Mouse (Mus musculus) olfactory bulb, adult 2 months (tissue): Measurements from ENCODE around the gene Olfr625-ps1. TPM values are rescaled to one million over a fixed set of nuclear protein-coding genes. Genes with fewer than 3 reads are reported as not detected.
"Not testable (repeated sequence)": the region's sequence is repeated elsewhere in the genome, so short reads cannot be mapped to it uniquely, and the experiment has no call there.

Experiments used
- H3K27ac ChIP-seq: fragments of 200-500 bp; 2 replicates; pipeline ENCODE4 v1.5.1; 2012; ENCODE audit warnings: low read depth, low read length; ENCODE audit not compliant: insufficient read depth
- H3K4me1 ChIP-seq: fragments of 200-500 bp; 2 replicates; pipeline ENCODE4 v1.6.1; 2012; ENCODE audit warnings: low read length; ENCODE audit not compliant: control insufficient read depth, insufficient read depth
- H3K4me3 ChIP-seq: fragments of 200-500 bp; 2 replicates; pipeline ENCODE4 v1.5.1; 2012; ENCODE audit warnings: mild to moderate bottlenecking, low read depth, low read length, moderate library complexity; ENCODE audit not compliant: insufficient read depth
- CTCF ChIP-seq: fragments of 200-500 bp; IDR thresholded peaks from 2 replicates; pipeline ENCODE4 v1.5.1; 2012; ENCODE audit warnings: low read depth, mild to moderate bottlenecking, low read length, moderate library complexity; ENCODE audit not compliant: insufficient read depth
- POLR2A ChIP-seq: fragments of 200-500 bp; IDR thresholded peaks from 2 replicates; pipeline ENCODE4 v1.6.1; 2012; ENCODE audit warnings: mild to moderate bottlenecking, low read depth, low read length, moderate library complexity; ENCODE audit not compliant: insufficient read depth
- WGBS: fragments of 180-500 bp; shearing (Covaris S2); methylation state at CpG from one replicate; pipeline ENCODE4 v1.1.7; 2018; 5-methylcytosine and 5-hydroxymethylcytosine counted together
- polyA plus RNA-seq: library from polyadenylated mRNA; stranded (reverse); fragments of >200 nt; gene quantifications from 2 replicates; pipeline ENCODE4 v1.2.4, GENCODE M21; 2012; ENCODE audit warnings: low replicate concordance; ENCODE audit not compliant: missing spikeins, insufficient read depth, insufficient read length

The Olfr625-ps1 gene
- polyA plus RNA-seq = not detected in 2 replicates

DNA sequence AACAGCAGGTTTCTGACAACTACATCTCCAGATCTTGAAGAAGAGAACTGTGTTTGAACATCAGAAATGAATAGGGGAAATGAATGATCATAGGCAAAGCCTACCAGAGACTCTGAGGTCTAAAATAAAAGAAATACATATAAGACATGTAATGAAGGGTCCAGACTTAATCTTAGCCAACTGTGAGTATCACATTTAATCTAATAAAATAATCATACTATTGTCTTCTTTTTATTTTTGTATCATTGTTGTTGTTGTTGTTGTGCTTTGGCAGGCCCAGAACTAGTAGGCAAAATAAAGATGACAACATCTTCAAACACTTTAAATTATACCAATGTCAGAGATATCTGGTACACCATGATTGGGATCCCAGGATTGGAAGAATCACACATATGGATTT is at the start of gene Olfr625-ps1:
Gene Olfr625-ps1, plus strand, starts transcription at position 301 of the 400 bp plus-strand sequence.
- no peak within 1 kb of the TSS for H3K4me3 ChIP-seq
- no peak within 1 kb of the TSS for H3K27ac ChIP-seq
- no peak for TF ChIP-seq POLR2A
- no peak for TF ChIP-seq CTCF
- H3K4me1 ChIP-seq = no peaks in the 10 kb centered on the region

DNA sequence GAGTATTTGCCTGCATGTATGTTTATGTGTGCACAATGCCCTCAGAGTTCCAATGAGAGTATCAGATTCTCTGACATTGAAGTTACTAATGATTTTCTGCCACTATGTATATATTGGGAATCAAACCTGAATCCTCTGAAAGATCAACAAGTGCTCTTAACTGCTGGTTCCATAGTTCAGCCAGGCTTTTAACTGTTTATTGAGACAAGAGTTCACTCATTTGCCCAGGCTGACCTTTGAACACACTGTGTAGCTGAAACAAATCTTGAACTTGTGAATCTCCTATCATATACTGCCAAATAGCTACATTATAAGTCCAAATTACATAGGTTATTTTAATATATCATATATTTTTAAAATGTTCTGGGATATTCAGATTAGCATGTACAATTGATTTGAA is 45.7 kb upstream of the Olfr625-ps1 start:
- Histone ChIP-seq H3K4me1 (no peaks in the 10 kb centered on the region), H3K27ac (no peak overlapping the region), H3K4me3 (no peak overlapping the region)
- no peak for TF ChIP-seq POLR2A

DNA sequence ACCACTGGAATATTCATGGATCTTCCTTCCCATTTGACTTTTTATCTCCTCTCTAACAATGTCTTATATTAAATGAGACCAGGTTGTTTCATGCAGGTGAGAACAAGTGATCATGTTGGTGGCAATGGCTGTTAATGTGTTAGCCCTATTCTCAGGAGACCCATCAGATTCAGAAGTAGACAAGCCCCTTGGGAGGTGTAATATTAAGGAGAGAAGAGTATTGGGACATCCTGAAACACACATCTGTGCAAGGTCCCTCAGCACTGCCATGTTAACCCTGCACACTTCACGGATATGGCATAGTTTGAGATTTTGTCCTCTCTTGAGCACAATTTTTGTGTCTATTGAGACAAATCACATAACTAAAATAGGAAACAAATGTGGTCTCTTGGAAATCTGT is 39.9 kb upstream of the Olfr625-ps1 start, which contains the start of gene Olfr622:
Gene Olfr622, minus strand, starts transcription at position 101 of the 400 bp plus-strand sequence.
- 78% methylated on average over 1 of the region's 1 CpGs for WGBS

DNA sequence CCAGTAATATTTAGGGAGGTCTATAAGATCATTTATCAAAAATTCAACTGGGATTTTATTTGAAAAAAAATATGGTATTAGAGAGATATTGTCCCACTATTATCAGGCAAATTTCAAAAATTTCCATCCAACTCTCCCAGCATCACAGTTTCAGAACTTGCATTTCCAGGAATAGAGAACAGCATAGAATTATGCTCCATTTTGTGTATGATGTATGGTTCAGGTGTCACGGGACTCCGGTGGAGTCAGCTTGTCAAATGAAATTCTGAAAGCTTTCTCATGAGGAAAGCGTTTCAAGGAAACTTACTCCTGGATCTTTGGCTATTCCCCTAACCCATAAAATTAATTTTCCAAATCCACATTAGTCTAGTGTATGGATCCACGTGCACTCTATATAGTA is 38.5 kb upstream of the Olfr625-ps1 start:
- H3K27ac ChIP-seq = no peak overlapping the region
- TF ChIP-seq CTCF = no peak
- no peak for TF ChIP-seq POLR2A
- no peaks in the 10 kb centered on the region for H3K4me1 ChIP-seq
- H3K4me3 ChIP-seq = no peak overlapping the region
- 89% methylated on average over 4 of the region's 4 CpGs for WGBS

More for the DNA sequence above, 39.9 kb upstream of the Olfr625-ps1 start, which contains the start of gene Olfr622:
- H3K4me1 ChIP-seq = no peaks in the 10 kb centered on the region
- no peak within 1 kb of the TSS for H3K27ac ChIP-seq
- TF ChIP-seq POLR2A (no peak), CTCF (no peak)
- H3K4me3 ChIP-seq = no peak within 1 kb of the TSS

DNA sequence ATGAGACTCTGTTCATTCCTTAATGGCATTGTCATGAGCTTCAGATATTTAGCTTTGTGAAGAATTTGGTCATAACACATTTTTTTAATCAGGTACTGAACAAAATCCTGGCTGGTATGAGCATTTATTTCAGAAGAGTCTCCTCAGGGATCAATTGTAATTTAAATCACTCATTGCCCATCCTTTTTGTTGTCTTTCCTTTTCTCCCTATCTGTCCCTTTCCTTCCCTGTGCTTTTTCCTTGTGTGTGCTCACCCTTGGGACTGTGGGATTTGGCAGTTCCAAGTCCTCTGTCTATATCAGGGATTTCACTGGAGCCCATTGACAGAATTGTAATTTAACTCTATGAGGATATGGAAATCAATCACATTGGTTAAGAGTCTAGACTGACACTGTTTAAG is 18.9 kb upstream of the Olfr625-ps1 start, which contains the start of gene Olfr623:
Gene Olfr623, minus strand, starts transcription at position 101 of the 400 bp plus-strand sequence.
- H3K27ac ChIP-seq = no peak within 1 kb of the TSS
- TF ChIP-seq CTCF (no peak), POLR2A (no peak)

DNA sequence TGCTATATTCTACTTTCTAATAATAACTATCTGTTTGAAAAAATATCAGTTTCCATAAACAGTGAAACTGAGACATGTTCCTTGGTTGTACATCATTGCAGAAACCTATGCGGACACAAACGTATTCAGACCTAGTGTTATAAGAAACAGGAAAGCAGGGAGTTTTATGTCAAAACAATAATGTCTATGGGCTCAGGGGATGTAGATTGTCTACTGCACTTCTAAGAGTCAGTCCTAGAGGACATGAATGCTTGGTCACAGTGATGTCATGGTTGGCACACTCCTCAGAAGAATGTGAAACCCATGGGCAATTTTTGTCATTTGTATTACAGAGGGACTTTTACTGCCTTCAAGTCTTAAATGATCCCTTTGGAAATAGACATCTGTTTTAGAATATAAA is 11.4 kb upstream of the Olfr625-ps1 start, which contains the start of gene Olfr624:
Gene Olfr624, minus strand, starts transcription at position 101 of the 400 bp plus-strand sequence.
- WGBS = 94% methylated on average over 2 of the region's 2 CpGs
- Histone ChIP-seq H3K4me1 (no peaks in the 10 kb centered on the region), H3K27ac (no peak within 1 kb of the TSS), H3K4me3 (no peak within 1 kb of the TSS)
- TF ChIP-seq POLR2A = no peak
- no peak for TF ChIP-seq CTCF

More for the DNA sequence above, 18.9 kb upstream of the Olfr625-ps1 start, which contains the start of gene Olfr623:
- Histone ChIP-seq H3K4me3 (no peak within 1 kb of the TSS), H3K4me1 (no peaks in the 10 kb centered on the region)

DNA sequence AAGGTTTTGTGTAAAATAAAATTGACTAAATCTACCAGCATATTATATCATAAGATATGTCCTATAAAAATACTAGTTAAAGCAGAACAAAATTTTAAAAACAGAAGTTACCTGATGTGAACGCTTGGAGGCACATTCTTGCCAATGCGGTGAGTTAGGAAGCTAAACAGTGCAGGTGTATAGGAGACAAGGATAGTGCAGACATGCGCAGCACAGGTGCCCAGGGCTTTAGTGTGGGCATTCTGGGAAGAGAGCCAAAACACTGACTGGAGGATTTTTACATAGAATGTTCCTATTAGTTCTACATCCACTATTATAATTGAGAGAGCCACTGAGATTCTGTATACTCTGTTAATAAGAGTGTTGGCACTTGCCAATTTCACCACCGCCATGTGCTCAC is 16.9 kb downstream of the Olfr625-ps1 start:
- H3K27ac ChIP-seq = no peak overlapping the region

DNA sequence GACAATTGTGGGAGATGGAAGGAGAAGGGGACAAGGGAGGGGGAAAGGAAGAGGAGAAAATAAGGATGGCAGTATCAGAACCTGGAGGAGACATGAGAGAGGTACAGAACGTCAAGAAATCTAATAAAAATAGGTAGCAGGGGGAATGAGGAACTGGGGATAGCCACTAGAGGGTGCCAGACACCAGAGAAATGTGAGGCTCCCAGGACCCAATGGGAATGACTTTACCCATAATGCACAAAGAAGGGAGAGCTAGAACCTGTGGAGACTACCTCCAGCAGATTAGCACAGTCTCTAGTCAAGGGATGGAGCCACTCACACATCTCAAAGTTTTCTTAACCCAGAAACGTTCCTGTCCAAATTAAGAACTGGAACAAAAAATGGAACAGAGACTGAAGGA is 29.5 kb downstream of the Olfr625-ps1 start:
- Histone ChIP-seq H3K27ac (no peak overlapping the region), H3K4me1 (no peaks in the 10 kb centered on the region), H3K4me3 (no peak overlapping the region)
- TF ChIP-seq CTCF = no peak
- 37% methylated on average over 2 of the region's 2 CpGs for WGBS

More for the DNA sequence above, 16.9 kb downstream of the Olfr625-ps1 start:
- Histone ChIP-seq H3K4me3 (no peak overlapping the region), H3K4me1 (no peaks in the 10 kb centered on the region)
- 90% methylated on average over 4 of the region's 4 CpGs for WGBS
- no peak for TF ChIP-seq CTCF
- no peak for TF ChIP-seq POLR2A

DNA sequence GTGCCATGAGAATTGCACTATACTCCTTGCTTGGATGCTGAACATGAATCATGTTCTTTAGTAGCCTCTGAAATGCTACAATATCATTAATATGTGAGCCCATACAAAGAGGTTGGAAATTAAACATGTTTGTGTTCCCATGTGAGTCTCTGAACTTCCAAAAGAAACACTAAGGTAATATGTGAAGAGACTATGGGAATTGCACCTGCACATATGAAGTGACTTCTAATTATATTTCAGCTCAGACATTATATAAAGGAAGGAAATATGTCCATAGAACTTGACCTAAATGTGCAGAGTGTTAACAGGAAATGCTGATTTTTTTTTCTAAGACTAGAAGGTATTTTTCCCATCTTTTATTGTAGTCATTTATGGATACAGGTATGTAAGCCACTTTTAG is 31.9 kb downstream of the Olfr625-ps1 start, which contains the start of gene Olfr243:
Gene Olfr243, plus strand, starts transcription at position 301 of the 400 bp plus-strand sequence.
- no peak within 1 kb of the TSS for H3K27ac ChIP-seq

DNA sequence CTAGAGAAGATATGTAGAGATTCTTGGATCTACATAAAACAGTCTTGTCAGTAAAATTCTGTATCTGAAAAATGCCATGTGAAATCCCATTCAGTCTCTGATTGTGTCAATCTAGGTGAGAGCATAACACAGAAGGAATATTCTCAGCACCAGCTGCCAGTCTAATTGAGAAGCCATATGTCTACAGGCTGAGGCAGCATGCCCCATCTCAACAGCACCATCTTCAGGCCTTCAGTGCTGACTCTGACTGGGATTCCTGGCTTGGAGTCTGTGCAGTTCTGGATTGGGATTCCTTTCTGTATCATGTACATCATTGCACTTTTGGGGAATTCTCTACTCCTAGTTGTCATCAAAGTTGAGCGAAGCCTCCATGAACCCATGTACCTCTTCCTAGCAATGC is 33.9 kb downstream of the Olfr625-ps1 start:
- not testable (repeated sequence) for H3K27ac ChIP-seq, H3K4me1 ChIP-seq, H3K4me3 ChIP-seq
- 96% methylated on average over 1 of the region's 1 CpGs for WGBS

More for the DNA sequence above, 31.9 kb downstream of the Olfr625-ps1 start, which contains the start of gene Olfr243:
- no peak within 1 kb of the TSS for H3K4me3 ChIP-seq
- no peaks in the 10 kb centered on the region for H3K4me1 ChIP-seq
- no peak for TF ChIP-seq POLR2A

DNA sequence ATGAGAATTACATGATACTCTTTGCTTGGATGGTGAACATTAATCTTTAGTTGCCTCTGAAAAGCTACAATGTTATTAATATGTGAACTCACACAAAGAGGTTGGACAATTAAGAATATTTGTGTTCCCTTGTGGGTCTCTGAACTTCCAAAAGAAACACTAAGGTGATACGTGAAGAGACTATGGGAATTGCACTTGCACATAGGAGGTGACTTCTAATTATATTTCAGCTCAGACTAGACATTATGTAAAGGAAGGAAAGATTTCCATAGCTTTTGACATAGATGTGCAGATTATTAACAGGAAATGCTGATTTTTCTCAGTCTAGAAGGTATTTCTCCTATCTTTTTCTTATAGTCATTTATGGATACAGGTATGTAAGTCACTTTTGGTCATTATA is 47.6 kb downstream of the Olfr625-ps1 start, which contains the start of gene Olfr628:
Gene Olfr628, plus strand, starts transcription at position 301 of the 400 bp plus-strand sequence.
- TF ChIP-seq CTCF = no peak
- TF ChIP-seq POLR2A = no peak

More for the DNA sequence above, 47.6 kb downstream of the Olfr625-ps1 start, which contains the start of gene Olfr628:
- no peak within 1 kb of the TSS for H3K27ac ChIP-seq
- H3K4me1 ChIP-seq = no peaks in the 10 kb centered on the region
- WGBS = 85% methylated on average over 1 of the region's 1 CpGs
- H3K4me3 ChIP-seq = no peak within 1 kb of the TSS

Other genes starting within 250 kb of the Olfr625-ps1 start
- not detected in 2 replicates for gene Olfr605, start 237.3 kb upstream of the Olfr625-ps1 start, polyA plus RNA-seq
- gene Olfr606, start 233.7 kb upstream of the Olfr625-ps1 start, polyA plus RNA-seq = not detected in 2 replicates
- not detected in 2 replicates for gene Olfr607, start 218.6 kb upstream of the Olfr625-ps1 start, polyA plus RNA-seq
- not detected in 2 replicates for gene Olfr608, start 212.8 kb upstream of the Olfr625-ps1 start, polyA plus RNA-seq
- gene Olfr609, start 184.7 kb upstream of the Olfr625-ps1 start, polyA plus RNA-seq = not detected in 2 replicates
- gene Olfr610, start 170.6 kb upstream of the Olfr625-ps1 start, polyA plus RNA-seq = not detected in 2 replicates
- not detected in 2 replicates for gene Olfr611, start 161.9 kb upstream of the Olfr625-ps1 start, polyA plus RNA-seq
- not detected in 2 replicates for gene Olfr612, start 140.0 kb upstream of the Olfr625-ps1 start, polyA plus RNA-seq
- not detected in 2 replicates for gene Olfr613, start 134.6 kb upstream of the Olfr625-ps1 start, polyA plus RNA-seq
- not detected in 2 replicates for gene Olfr615, start 126.6 kb upstream of the Olfr625-ps1 start, polyA plus RNA-seq
- not detected in 2 replicates for gene Olfr616, start 113.6 kb upstream of the Olfr625-ps1 start, polyA plus RNA-seq
- gene Olfr617, start 109.7 kb upstream of the Olfr625-ps1 start, polyA plus RNA-seq = not detected in 2 replicates
- gene Olfr618, start 92.6 kb upstream of the Olfr625-ps1 start, polyA plus RNA-seq = not detected in 2 replicates
- not detected in 2 replicates for gene Olfr619, start 82.1 kb upstream of the Olfr625-ps1 start, polyA plus RNA-seq
- not detected in 2 replicates for gene Olfr620, start 70.2 kb upstream of the Olfr625-ps1 start, polyA plus RNA-seq
- not detected in 2 replicates for gene Olfr622, start 40.0 kb upstream of the Olfr625-ps1 start, polyA plus RNA-seq
- gene Olfr623, start 19.0 kb upstream of the Olfr625-ps1 start, polyA plus RNA-seq = not detected in 2 replicates
- gene Olfr624, start 11.5 kb upstream of the Olfr625-ps1 start, polyA plus RNA-seq = not detected in 2 replicates
- gene Olfr243, start 32.0 kb downstream of the Olfr625-ps1 start, polyA plus RNA-seq = not detected in 2 replicates
- gene Olfr628, start 47.7 kb downstream of the Olfr625-ps1 start, polyA plus RNA-seq = not detected in 2 replicates
- gene Olfr629, start 62.2 kb downstream of the Olfr625-ps1 start, polyA plus RNA-seq = not detected in 2 replicates
- not detected in 2 replicates for gene Olfr630, start 74.6 kb downstream of the Olfr625-ps1 start, polyA plus RNA-seq
- gene Olfr69, start 88.9 kb downstream of the Olfr625-ps1 start, polyA plus RNA-seq = not detected in 2 replicates
- gene Olfr68, start 97.0 kb downstream of the Olfr625-ps1 start, polyA plus RNA-seq = not detected in 2 replicates
- gene Olfr67, start 109.1 kb downstream of the Olfr625-ps1 start, polyA plus RNA-seq = not detected in 2 replicates
- not detected in 2 replicates for gene Hbb-bt, start 131.3 kb downstream of the Olfr625-ps1 start, polyA plus RNA-seq
- gene Hbb-bs, start 145.4 kb downstream of the Olfr625-ps1 start, polyA plus RNA-seq = not detected in 2 replicates
- gene Hbb-bh2, start 157.8 kb downstream of the Olfr625-ps1 start, polyA plus RNA-seq = not detected in 2 replicates
- not detected in 2 replicates for gene Hbb-bh1, start 160.4 kb downstream of the Olfr625-ps1 start, polyA plus RNA-seq
- not detected in 2 replicates for gene Hbb-y, start 170.5 kb downstream of the Olfr625-ps1 start, polyA plus RNA-seq
- not detected in 2 replicates for gene Olfr66, start 203.5 kb downstream of the Olfr625-ps1 start, polyA plus RNA-seq
- not detected in 2 replicates for gene Olfr64, start 211.8 kb downstream of the Olfr625-ps1 start, polyA plus RNA-seq
- gene Olfr65, start 220.8 kb downstream of the Olfr625-ps1 start, polyA plus RNA-seq = not detected in 2 replicates
- not detected in 2 replicates for gene Olfr631, start 246.1 kb downstream of the Olfr625-ps1 start, polyA plus RNA-seq